Mouse (Mus musculus) C2C12 (cell line): ENCODE results near the gene Trim45. TPM values are rescaled to one million over a fixed set of nuclear protein-coding genes. Genes with fewer than 3 reads are reported as not detected.

ENCODE experiments used
- H3K27me3 ChIP-seq: one replicate; pipeline ENCODE4 v1.6.1; 2011; ENCODE audit not compliant: control insufficient read depth, insufficient read depth, insufficient read length
- H3K36me3 ChIP-seq: one replicate; pipeline ENCODE4 v1.6.1; 2011; ENCODE audit not compliant: control insufficient read depth, insufficient read depth
- H3K4me3 ChIP-seq: one replicate; pipeline ENCODE4 v1.5.1; 2011; ENCODE audit warnings: mild to moderate bottlenecking, control low read depth; ENCODE audit not compliant: poor library complexity, insufficient read depth, severe bottlenecking
- H3K79me2 ChIP-seq: one replicate; pipeline ENCODE4 v1.6.1; 2011; ENCODE audit not compliant: control insufficient read depth, insufficient read depth
- H3K79me3 ChIP-seq: one replicate; pipeline ENCODE4 v1.6.1; 2011; ENCODE audit warnings: low read depth, control low read depth
- H3ac ChIP-seq: one replicate; pipeline ENCODE3; 2011; ENCODE audit warnings: low read depth; ENCODE audit not compliant: control insufficient read depth, insufficient read length
- CEBPB ChIP-seq: IDR thresholded peaks from one replicate; pipeline ENCODE4 v1.6.1; 2011; ENCODE audit warnings: low read depth, mild to moderate bottlenecking, control low read depth, moderate library complexity
- CTCF ChIP-seq: IDR thresholded peaks from one replicate; pipeline ENCODE4 v1.5.1; 2011; ENCODE audit not compliant: control insufficient read depth, insufficient read depth, insufficient read length
- FOSL1 ChIP-seq: IDR thresholded peaks from one replicate; pipeline ENCODE4 v1.8.0; 2011; ENCODE audit warnings: mild to moderate bottlenecking, low read length; ENCODE audit not compliant: poor library complexity, insufficient read depth, severe bottlenecking
- MAX ChIP-seq: IDR thresholded peaks from one replicate; pipeline ENCODE4 v1.6.1; 2011; ENCODE audit warnings: mild to moderate bottlenecking, control low read depth
- MYOD1 ChIP-seq: IDR thresholded peaks from one replicate; pipeline ENCODE4 v1.6.1; 2011; ENCODE audit warnings: low read depth; ENCODE audit not compliant: control insufficient read depth, insufficient read length
- MYOG ChIP-seq: IDR thresholded peaks from one replicate; pipeline ENCODE4 v1.6.1; 2011; ENCODE audit not compliant: control insufficient read depth, insufficient read length; ENCODE audit errors: extremely low read depth
- USF1 ChIP-seq: IDR thresholded peaks from one replicate; pipeline ENCODE4 v1.6.1; 2011; ENCODE audit warnings: low read depth, mild to moderate bottlenecking, control low read depth, moderate library complexity
- polyA plus RNA-seq: library from polyadenylated mRNA; unstranded; fragments of >200 nt; fragmentation: generic; extraction: Trizol; gene quantifications from one replicate; pipeline ENCODE4 v1.2.1, GENCODE M21; 2012; ENCODE audit warnings: missing spikeins

Gene Trim45
- polyA plus RNA-seq, 1 experiment: 3.6 TPM

DNA sequence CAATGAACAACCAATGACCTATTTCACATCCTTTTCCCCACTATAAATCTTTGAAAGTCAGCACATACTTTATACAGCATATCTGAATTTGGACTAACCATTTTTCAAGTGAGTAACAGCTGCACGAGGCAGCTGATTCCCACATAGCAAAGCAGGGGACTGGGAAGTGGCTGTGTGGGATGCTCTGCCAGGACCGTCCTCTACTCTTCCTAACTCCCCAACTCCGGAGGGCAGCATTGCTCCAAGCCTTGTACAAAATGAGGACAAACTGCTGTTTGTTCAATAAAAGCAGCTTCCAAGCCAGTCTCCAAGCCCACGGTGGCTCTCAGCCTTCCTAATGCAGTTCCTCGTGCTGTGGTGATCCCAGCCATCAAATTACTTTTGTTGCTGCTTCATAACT, 11.4 kb upstream of the Trim45 start:
- no peaks in the 10 kb centered on the region for H3K36me3 ChIP-seq
- TF ChIP-seq CTCF: no peak
- TF ChIP-seq MAX: no peak
- no peak for TF ChIP-seq USF1
- TF ChIP-seq MYOG: no peak
- no peak for TF ChIP-seq FOSL1
- no peak for TF ChIP-seq CEBPB
- TF ChIP-seq MYOD1: no peak
- no peaks in the 10 kb centered on the region for H3K27me3 ChIP-seq
- no peaks in the 10 kb centered on the region for H3K79me3 ChIP-seq
- H3ac ChIP-seq: no peak overlapping the region
- H3K4me3 ChIP-seq: no peak overlapping the region
- no peaks in the 10 kb centered on the region for H3K79me2 ChIP-seq

- H3K79me2 ChIP-seq: no peaks in the 10 kb centered on the region
- H3K4me3 ChIP-seq: no peak overlapping the region
- no peak for TF ChIP-seq USF1
- no peak for TF ChIP-seq FOSL1
- no peak for TF ChIP-seq MAX
- no peak for TF ChIP-seq MYOG
- H3K79me3 ChIP-seq: no peaks in the 10 kb centered on the region
- no peaks in the 10 kb centered on the region for H3K27me3 ChIP-seq
- H3ac ChIP-seq: no peak overlapping the region
- no peaks in the 10 kb centered on the region for H3K36me3 ChIP-seq
Observed at GRCm38 (mm10) chr3:100911026-100911425, 11.0 kb upstream of the Trim45 start.

DNA sequence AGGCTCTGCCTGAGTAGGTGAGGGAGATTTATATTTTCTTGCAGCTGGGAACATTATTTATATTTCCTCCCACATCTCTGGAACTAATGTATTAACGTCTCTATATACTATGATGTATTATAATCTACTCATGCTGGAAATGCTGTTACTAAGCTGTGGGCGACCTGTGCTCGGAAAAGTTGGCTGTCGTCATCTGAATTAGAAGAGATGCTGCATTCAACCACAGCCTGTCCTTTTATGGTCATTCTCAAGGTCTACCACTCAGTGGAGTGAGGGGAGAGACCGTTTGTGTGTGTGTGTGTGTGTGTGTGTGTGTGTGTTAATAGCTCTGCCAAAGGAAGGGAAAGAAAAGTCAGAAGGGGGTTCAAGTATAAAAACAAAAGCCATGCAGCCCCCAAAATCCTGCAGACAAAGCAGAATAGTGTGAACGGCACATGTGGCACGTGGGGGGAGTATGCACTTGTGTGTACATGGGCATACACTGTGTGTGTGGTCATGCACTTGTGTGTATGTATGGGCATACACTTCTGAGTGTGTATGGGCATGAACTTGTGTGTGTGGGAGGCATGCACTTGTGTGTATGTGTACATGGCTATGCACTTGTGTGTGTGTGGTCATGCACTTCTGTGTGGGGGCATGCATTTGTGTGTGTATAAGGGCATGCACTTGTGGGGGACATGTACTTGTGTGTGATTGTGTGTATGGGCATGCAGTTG, 10.3 kb upstream of the Trim45 start:
- no peak for TF ChIP-seq CTCF
- no peak for TF ChIP-seq FOSL1
- no peak for TF ChIP-seq MYOD1
- no peak for TF ChIP-seq USF1
- no peak for TF ChIP-seq MAX
- TF ChIP-seq MYOG: no peak
- no peak for TF ChIP-seq CEBPB
- Histone ChIP-seq H3K4me3 (no peak overlapping the region), H3K27me3 (no peaks in the 10 kb centered on the region), H3K79me3 (no peaks in the 10 kb centered on the region), H3K36me3 (no peaks in the 10 kb centered on the region), H3K79me2 (no peaks in the 10 kb centered on the region), H3ac (no peak overlapping the region)

DNA sequence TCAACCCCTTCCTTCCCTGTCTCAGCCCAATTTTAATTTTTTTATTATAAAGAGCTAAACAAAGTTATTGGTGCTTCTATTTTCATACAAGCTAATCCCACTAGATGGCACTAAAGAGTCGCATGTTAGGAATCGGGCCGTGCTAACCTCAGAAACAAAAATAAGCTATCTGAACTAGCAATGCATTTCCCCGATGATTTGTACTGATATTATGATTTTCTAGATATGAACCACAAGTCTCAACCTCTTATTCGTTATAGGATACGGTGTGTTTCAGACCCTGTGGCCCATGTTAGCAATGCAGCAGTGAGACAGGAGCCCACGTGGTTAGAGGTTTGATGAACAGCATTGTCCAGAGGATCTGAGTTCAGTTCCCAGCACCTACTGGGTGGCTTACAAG, 5.2 kb upstream of the Trim45 start:
- Histone ChIP-seq H3K79me2 (no peaks in the 10 kb centered on the region), H3K27me3 (no peaks in the 10 kb centered on the region), H3K79me3 (no peaks in the 10 kb centered on the region), H3ac (no peak overlapping the region), H3K4me3 (no peak overlapping the region), H3K36me3 (no peaks in the 10 kb centered on the region)
- TF ChIP-seq MYOG: no peak

DNA sequence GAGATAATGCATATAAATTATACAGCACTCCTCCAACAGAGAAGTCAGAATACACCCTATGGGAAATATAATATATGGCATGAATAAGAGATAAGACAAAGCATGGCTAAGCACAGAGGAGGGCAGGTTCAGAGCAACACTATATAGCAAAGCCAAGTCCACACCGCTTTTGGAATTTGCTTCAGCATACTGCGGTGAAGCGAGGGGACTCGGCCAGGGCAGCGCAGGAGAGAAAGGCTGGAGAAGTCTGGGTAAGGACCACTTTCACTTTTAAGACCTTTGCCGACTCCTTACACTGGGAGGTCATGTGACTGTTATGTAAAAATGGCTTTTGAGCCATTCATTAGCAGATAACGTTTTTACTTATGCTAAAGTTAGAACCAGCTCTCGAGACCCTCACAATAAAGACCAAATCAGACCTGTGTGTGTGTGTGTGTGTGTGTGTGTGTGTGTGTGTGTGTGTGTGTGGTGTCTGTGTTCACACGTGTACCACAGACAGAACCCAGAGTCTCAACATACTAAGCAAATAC, 1.3 kb upstream of the Trim45 start:
- H3K36me3 ChIP-seq: no peaks in the 10 kb centered on the region
- H3K79me2 ChIP-seq: no peaks in the 10 kb centered on the region
- H3K4me3 ChIP-seq: no peak overlapping the region
- H3K79me3 ChIP-seq: no peaks in the 10 kb centered on the region
- TF ChIP-seq USF1 (peak; percentile 32), MAX (no peak), CEBPB (no peak)
- H3K27me3 ChIP-seq: no peaks in the 10 kb centered on the region
- no peak overlapping the region for H3ac ChIP-seq

- no peaks in the 10 kb centered on the region for H3K36me3 ChIP-seq
- TF ChIP-seq USF1: no peak
- TF ChIP-seq FOSL1: no peak
- TF ChIP-seq MYOD1: no peak
- TF ChIP-seq MAX: no peak
- TF ChIP-seq CEBPB: no peak
- TF ChIP-seq MYOG: no peak
- no peak for TF ChIP-seq CTCF
- H3K79me2 ChIP-seq: no peaks in the 10 kb centered on the region
- H3ac ChIP-seq: peak overlapping the region; percentile 51
- peak overlapping the region; percentile 23 for H3K4me3 ChIP-seq
- no peaks in the 10 kb centered on the region for H3K27me3 ChIP-seq
- no peaks in the 10 kb centered on the region for H3K79me3 ChIP-seq
Observed at GRCm38 (mm10) chr3:100922506-100923375, 739 bp downstream of the Trim45 start.
